Mouse (Mus musculus) retina, embryonic 14.5 days (tissue): ENCODE data around the gene Bach2.

ENCODE experiments used
- DNase-seq: peaks from one replicate; pipeline ENCODE4 v3.0.0-alpha.2; 2015; ENCODE audit warnings: low spot score

Gene Bach2

GRCm38 (mm10) chr4:32330584-32331314, 92.1 kb downstream of the Bach2 start:
- no peak for DNase-seq

- no peak for DNase-seq
These were observed 93.4 kb downstream of the Bach2 start for GRCm38 (mm10) chr4:32332028-32332427.

- no peak for DNase-seq
These were observed 95.5 kb downstream of the Bach2 start for GRCm38 (mm10) chr4:32334131-32334530.

GRCm38 (mm10) chr4:32334765-32335164, 96.2 kb downstream of the Bach2 start:
- DNase-seq = no peak

- DNase-seq = no peak
These were observed 97.1 kb downstream of the Bach2 start for GRCm38 (mm10) chr4:32335659-32336058.

- no peak for DNase-seq
These were observed 98.0 kb downstream of the Bach2 start for GRCm38 (mm10) chr4:32336642-32337041.

- DNase-seq = no peak
These were observed 99.0 kb downstream of the Bach2 start for GRCm38 (mm10) chr4:32337638-32338037.

- no peak for DNase-seq
These were observed 99.8 kb downstream of the Bach2 start for GRCm38 (mm10) chr4:32338451-32338850.

GRCm38 (mm10) chr4:32340844-32341243, 102.2 kb downstream of the Bach2 start:
- peak; percentile 49 for DNase-seq

- no peak for DNase-seq
These were observed 103.7 kb downstream of the Bach2 start for GRCm38 (mm10) chr4:32342269-32342668.

GRCm38 (mm10) chr4:32343256-32344165, 104.9 kb downstream of the Bach2 start:
- no peak for DNase-seq

GRCm38 (mm10) chr4:32344276-32344675, 105.7 kb downstream of the Bach2 start:
- no peak for DNase-seq

- no peak for DNase-seq
These were observed 108.6 kb downstream of the Bach2 start for GRCm38 (mm10) chr4:32347202-32347601.

- no peak for DNase-seq
These were observed 109.1 kb downstream of the Bach2 start for GRCm38 (mm10) chr4:32347711-32348110.

- DNase-seq = no peak
These were observed 110.8 kb downstream of the Bach2 start for GRCm38 (mm10) chr4:32349361-32349760.

GRCm38 (mm10) chr4:32351236-32351635, 112.6 kb downstream of the Bach2 start:
- DNase-seq = peak; percentile 70

- peak; percentile 45 for DNase-seq
These were observed 113.2 kb downstream of the Bach2 start for GRCm38 (mm10) chr4:32351661-32352246.

- no peak for DNase-seq
These were observed 113.8 kb downstream of the Bach2 start for GRCm38 (mm10) chr4:32352442-32352841.

GRCm38 (mm10) chr4:32352842-32353241, 114.2 kb downstream of the Bach2 start:
- no peak for DNase-seq

GRCm38 (mm10) chr4:32355935-32356617, 117.5 kb downstream of the Bach2 start:
- DNase-seq = no peak

- DNase-seq = no peak
These were observed 119.5 kb downstream of the Bach2 start for GRCm38 (mm10) chr4:32357996-32358600.
